Mouse (Mus musculus) myocyte (in vitro differentiated cells): ENCODE measurements at regions not wholly inside any gene's neighbourhood (a gene's known extent, or its start where the extent isn't known, plus 50 kb on each side); places are given as distances from the start of the nearest gene placed in this dataset.

Source experiments
- E2F4 ChIP-seq: IDR thresholded peaks from one replicate; pipeline ENCODE4 v1.6.1; 2011; ENCODE audit warnings: mild to moderate bottlenecking, control low read depth, moderate library complexity; ENCODE audit not compliant: insufficient read depth
- MAX ChIP-seq: IDR thresholded peaks from one replicate; pipeline ENCODE4 v1.6.1; 2011; ENCODE audit warnings: low read depth, mild to moderate bottlenecking, control low read depth
- MYOD1 ChIP-seq, 3 experiments: IDR thresholded peaks; one replicate each; pipeline ENCODE4 v1.6.1; 2011; ENCODE audit warnings: control low read depth in 2 of 3, low read depth in 2 of 3, mild to moderate bottlenecking in 2 of 3, moderate library complexity in 1 of 3; ENCODE audit not compliant: insufficient read length in 2 of 3, control insufficient read depth in 1 of 3
- MYOG ChIP-seq, 3 experiments: IDR thresholded peaks; one replicate each; pipeline ENCODE4 v1.6.1; 2011; ENCODE audit warnings: control low read depth in 2 of 3, low read depth in 2 of 3, mild to moderate bottlenecking in 2 of 3; ENCODE audit not compliant: insufficient read length in 2 of 3, control insufficient read depth in 1 of 3, insufficient read depth in 1 of 3
- USF1 ChIP-seq: IDR thresholded peaks from one replicate; pipeline ENCODE4 v1.6.1; 2011; ENCODE audit warnings: low read depth, mild to moderate bottlenecking, control low read depth, moderate library complexity

DNA sequence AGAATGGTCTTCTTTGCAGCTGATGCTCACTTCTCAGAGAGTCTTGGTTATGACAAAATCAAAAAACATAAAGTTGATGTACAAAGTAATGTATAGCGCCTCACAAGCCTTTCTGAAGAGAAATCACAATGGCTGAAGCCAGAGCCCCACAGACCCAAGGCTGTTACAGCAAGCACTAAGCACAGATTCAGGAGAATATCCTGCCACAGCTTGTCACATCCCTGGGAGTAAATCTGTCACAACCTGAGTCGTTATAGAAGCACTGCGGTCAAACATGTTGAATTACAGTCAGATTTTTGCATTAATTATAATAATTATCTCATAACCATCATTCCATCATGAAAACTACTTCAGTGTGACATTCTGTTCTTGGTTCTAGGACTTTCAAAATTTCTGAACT is 825.7 kb downstream of the 1700064H15Rik start:
- TF ChIP-seq USF1, result no peak
- no peak for TF ChIP-seq MYOD1 (IDR thresholded peaks at IDR 0.05; ENCODE audit: control insufficient read depth in 1 of 3, insufficient read length in 2 of 3, low read depth in 2 of 3)
- no peak for TF ChIP-seq MYOG (IDR thresholded peaks at IDR 0.05; ENCODE audit: control insufficient read depth in 1 of 3, insufficient read depth in 1 of 3, insufficient read length in 2 of 3, low read depth in 2 of 3)
- no peak for TF ChIP-seq E2F4
- no peak for TF ChIP-seq MAX
